Mouse (Mus musculus): ENCODE results near the gene Vcp.

DNA sequence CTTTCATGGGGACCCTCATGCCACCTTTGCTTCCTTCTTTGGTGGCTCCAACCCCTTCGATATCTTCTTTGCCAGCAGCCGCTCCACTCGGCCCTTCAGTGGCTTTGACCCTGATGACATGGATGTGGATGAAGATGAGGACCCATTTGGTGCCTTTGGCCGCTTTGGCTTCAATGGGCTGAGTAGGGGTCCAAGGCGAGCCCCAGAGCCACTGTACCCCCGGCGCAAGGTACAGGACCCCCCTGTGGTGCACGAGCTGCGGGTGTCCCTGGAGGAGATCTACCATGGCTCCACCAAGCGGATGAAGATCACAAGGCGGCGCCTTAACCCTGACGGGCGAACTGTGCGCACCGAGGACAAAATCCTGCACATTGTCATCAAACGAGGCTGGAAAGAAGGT lies 43.7 kb downstream of the Vcp start:
- TF ChIP-seq CTCF (conservative IDR thresholded peaks at IDR 0.05; ENCODE audit: low read length) (no peak), POU5F1 (IDR thresholded peaks at IDR 0.05; ENCODE audit: borderline replicate concordance, low read length) (no peak)

Measured in E14TG2a.4 (cell line).